Mouse (Mus musculus) ES-E14 (cell line): ENCODE measurements around the gene Spon1. TPM values are rescaled to one million over a fixed set of nuclear protein-coding genes. Genes with fewer than 3 reads are reported as not detected.

Experiments
- DNase-seq: peaks from one replicate; pipeline ENCODE4 v3.0.0-alpha.2; 2013; ENCODE audit warnings: low read depth, low spot score
- H3K27ac ChIP-seq: 2 replicates; pipeline ENCODE4 v1.5.1; 2012; ENCODE audit warnings: low read depth, mild to moderate bottlenecking, low read length, moderate library complexity, mixed read lengths; ENCODE audit not compliant: poor library complexity, insufficient read depth, severe bottlenecking
- H3K36me3 ChIP-seq: 2 replicates; pipeline ENCODE4 v1.6.1; 2012; ENCODE audit warnings: mild to moderate bottlenecking, low read length, moderate library complexity, mixed read lengths; ENCODE audit not compliant: control insufficient read depth, poor library complexity, insufficient read depth, severe bottlenecking
- H3K4me1 ChIP-seq, 2 experiments: fragments of 150-350 bp in 1 of 2; sonication (generic) in 1 of 2; 2 replicates each; pipeline ENCODE4 v1.6.1; 2012; ENCODE audit warnings: low read length in 2 of 2, mild to moderate bottlenecking in 1 of 2, mixed read lengths in 1 of 2; ENCODE audit not compliant: control insufficient read depth in 2 of 2, insufficient read depth in 2 of 2, poor library complexity in 1 of 2
- H3K4me3 ChIP-seq, 2 experiments: fragments of 150-350 bp in 1 of 2; sonication (generic) in 1 of 2; 2 replicates each; pipeline ENCODE4 v1.5.1; 2012; ENCODE audit warnings: low read length in 2 of 2, low read depth in 1 of 2, mild to moderate bottlenecking in 1 of 2, mixed read lengths in 1 of 2; ENCODE audit not compliant: insufficient read depth in 1 of 2, poor library complexity in 1 of 2, severe bottlenecking in 1 of 2
- H3K9ac ChIP-seq: 2 replicates; pipeline ENCODE4 v1.6.1; 2012; ENCODE audit warnings: low read depth, mild to moderate bottlenecking, low read length, mixed read lengths; ENCODE audit not compliant: poor library complexity, insufficient read depth, severe bottlenecking
- H3K9me3 ChIP-seq: fragments of 150-350 bp; sonication (generic); 2 replicates; pipeline ENCODE4 v1.6.1; 2012; ENCODE audit warnings: low read depth, mild to moderate bottlenecking, low read length; ENCODE audit not compliant: control insufficient read depth, insufficient read depth
- CHD2 ChIP-seq: IDR thresholded peaks from 2 replicates; pipeline ENCODE4 v1.6.1; 2014; ENCODE audit warnings: mild to moderate bottlenecking, low read depth, low read length, inconsistent platforms
- HCFC1 ChIP-seq: IDR thresholded peaks from 2 replicates; pipeline ENCODE4 v1.6.1; 2012; ENCODE audit warnings: low read length, inconsistent platforms, borderline replicate concordance; ENCODE audit not compliant: insufficient read depth
- MAFK ChIP-seq: IDR thresholded peaks from 2 replicates; pipeline ENCODE4 v1.6.1; 2014; ENCODE audit warnings: mild to moderate bottlenecking, low read depth, low read length, inconsistent platforms; ENCODE audit not compliant: insufficient read depth
- ZC3H11A ChIP-seq: IDR thresholded peaks from 2 replicates; pipeline ENCODE4 v1.6.1; 2012; ENCODE audit warnings: low read depth, mild to moderate bottlenecking, inconsistent platforms, low read length, borderline replicate concordance
- ZNF384 ChIP-seq: IDR thresholded peaks from 2 replicates; pipeline ENCODE4 v1.6.1; 2012; ENCODE audit warnings: low read depth, low read length, inconsistent platforms
- in situ Hi-C, 2 experiments: fragments of 600-800 bp; cut with MboI; formaldehyde crosslinking; loops; one replicate each; pipeline ENCODE4 v1.15.1; 2025; ENCODE audit warnings: low sequenced_read_pairs in 2 of 2, inconsistent platforms in 1 of 2; ENCODE audit not compliant: unreplicated experiment in 2 of 2
- total RNA-seq: library from RNA; depleted of rRNA; stranded (reverse); fragments of 300-350 nt; gene quantifications from 2 replicates; pipeline ENCODE4 v1.2.3, GENCODE M21; 2012

Gene Spon1
- total RNA-seq, 1 experiment = 0.13 TPM

DNA sequence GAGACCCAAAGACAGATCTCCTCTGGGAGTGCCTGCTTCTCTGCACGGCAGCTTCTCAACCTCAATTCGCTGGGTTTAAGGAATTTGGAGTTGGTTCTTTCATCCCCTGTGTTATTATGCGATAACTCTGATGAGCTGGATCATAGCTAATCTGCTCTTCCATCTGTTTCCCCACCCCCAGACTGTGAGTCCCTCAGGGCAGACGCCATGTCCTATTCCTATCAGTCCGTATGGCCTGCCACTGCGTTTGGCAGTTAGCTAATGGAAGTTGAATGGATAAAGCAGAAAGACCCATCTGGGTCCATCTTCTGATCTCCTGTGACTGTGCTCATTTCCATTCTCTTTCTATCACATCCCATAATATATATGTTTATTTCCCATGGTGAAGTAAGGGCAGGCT, 158.8 kb downstream of the Spon1 start:
- TF ChIP-seq MAFK = no peak
- TF ChIP-seq ZC3H11A = no peak
- TF ChIP-seq CHD2 = no peak
- TF ChIP-seq HCFC1 = no peak
- no peak for TF ChIP-seq ZNF384
- H3K4me1 ChIP-seq = no peaks in the 10 kb centered on the region
- no peaks in the 10 kb centered on the region for H3K36me3 ChIP-seq
- DNase-seq = no peak
- H3K27ac ChIP-seq = no peak overlapping the region
- H3K4me3 ChIP-seq = no peak overlapping the region
- no peak overlapping the region for H3K9ac ChIP-seq
- in situ Hi-C loops = no loop called here
- no peaks in the 10 kb centered on the region for H3K9me3 ChIP-seq

DNA sequence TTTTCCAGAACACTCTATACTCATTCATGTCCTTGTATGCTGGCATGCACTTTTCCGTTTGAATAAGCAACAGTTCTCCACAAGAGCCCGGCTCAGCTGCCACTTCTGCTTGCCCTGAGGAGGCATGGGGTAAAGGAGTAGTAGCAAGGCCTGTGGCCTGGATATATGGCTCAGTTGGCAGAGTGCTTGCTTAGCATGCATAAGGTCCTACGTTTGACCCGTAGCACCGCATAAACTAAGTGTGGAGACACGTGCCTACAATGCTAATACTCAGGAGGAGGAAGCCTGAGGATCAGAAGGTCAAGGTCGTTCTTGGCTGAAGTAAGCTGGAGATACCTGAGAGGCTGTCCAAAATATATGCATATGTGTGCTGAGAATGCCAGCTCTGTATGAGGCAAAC, 185.1 kb downstream of the Spon1 start:
- no peak overlapping the region for H3K4me3 ChIP-seq
- no peak for DNase-seq
- H3K27ac ChIP-seq = no peak overlapping the region
- H3K9me3 ChIP-seq = peaks cover 2% of the 10 kb centered on the region; the same call in 1 of the 2 replicates
- TF ChIP-seq CHD2 (no peak), HCFC1 (no peak), ZC3H11A (no peak), ZNF384 (no peak), MAFK (no peak)
- H3K9ac ChIP-seq = no peak overlapping the region
- no peaks in the 10 kb centered on the region for H3K36me3 ChIP-seq
- H3K4me1 ChIP-seq = no peaks in the 10 kb centered on the region
- in situ Hi-C loops = no loop called here

GRCm38 (mm10) chr7:113955431-113955830, 189.6 kb downstream of the Spon1 start:
- Histone ChIP-seq H3K9ac (no peak overlapping the region), H3K4me3 (no peak overlapping the region), H3K4me1 (no peaks in the 10 kb centered on the region), H3K9me3 (no peaks in the 10 kb centered on the region), H3K36me3 (no peaks in the 10 kb centered on the region), H3K27ac (no peak overlapping the region)
- DNase-seq = no peak
- TF ChIP-seq HCFC1 = no peak
- no peak for TF ChIP-seq ZNF384
- TF ChIP-seq CHD2 = no peak
- TF ChIP-seq ZC3H11A = no peak
- TF ChIP-seq MAFK = no peak
- in situ Hi-C loops = no loop called here

GRCm38 (mm10) chr7:113960841-113961499, 195.2 kb downstream of the Spon1 start:
- no peak for TF ChIP-seq HCFC1
- Histone ChIP-seq H3K36me3 (no peaks in the 10 kb centered on the region), H3K4me3 (no peak overlapping the region), H3K9ac (no peak overlapping the region), H3K27ac (no peak overlapping the region), H3K4me1 (no peaks in the 10 kb centered on the region), H3K9me3 (no peaks in the 10 kb centered on the region)
- in situ Hi-C loops = no loop called here
- no peak for DNase-seq

- H3K4me1 ChIP-seq = no peaks in the 10 kb centered on the region
- DNase-seq = no peak
- TF ChIP-seq ZC3H11A = no peak
- no peak for TF ChIP-seq ZNF384
- no peak for TF ChIP-seq MAFK
- TF ChIP-seq CHD2 = no peak
- no peak for TF ChIP-seq HCFC1
- no peak overlapping the region for H3K9ac ChIP-seq
- no peak overlapping the region for H3K4me3 ChIP-seq
- H3K27ac ChIP-seq = no peak overlapping the region
- H3K36me3 ChIP-seq = no peaks in the 10 kb centered on the region
- in situ Hi-C loops = no loop called here
- H3K9me3 ChIP-seq = no peaks in the 10 kb centered on the region
Measured at GRCm38 (mm10) chr7:113961500-113961895, 195.7 kb downstream of the Spon1 start.
